25 mouse cellular contexts compared by ENCODE assay signal in genomic region chr9:72405882-72406638, GRCm38 (mm10). TPM values are rescaled to one million over a fixed set of nuclear protein-coding genes. Genes with fewer than 3 reads are reported as not detected.
DNase-seq lines count a peak whose midpoint lies in the region; ATAC-seq and TF ChIP-seq lines count a peak whose summit lies in the region.
"Had no signal": no experiment of that assay in that cellular context is flagged by ENCODE, and none has a peak within 500 bp of the region (broad histone marks: within the 10 kb centered on the region; RNA-seq: fewer than 3 reads in every experiment).

No protein-coding gene starts in this region.

- DNase-seq in MEL (ENCODE audit: low read depth, low spot score), result peak; percentile 26
- no peak for DNase-seq in liver, embryonic 11.5 days (ENCODE audit: low spot score)
- peak; percentile 45 to 54 for DNase-seq in thymus, postnatal 36 days
- DNase-seq in layer of hippocampus, adult 9-11 months, result no peak
- DNase-seq in cerebellum, adult 9-11 months, result no peak
- DNase-seq in gastrocnemius, postnatal 36 days, result no peak
- DNase-seq: adrenal gland, postnatal 14 days; B cell, adult 2 months; cerebellum, adult 11 months; cerebellum, adult 9-10 months; gastrocnemius, adult 2 months; heart, postnatal 14 days; kidney, adult 2 months; lung, postnatal 36 days; retina, postnatal 1 day; right cerebral cortex, postnatal 14 days had no signal

- TF ChIP-seq POLR2A in MEL (IDR thresholded peaks at IDR 0.05; ENCODE audit: control insufficient read depth in 1 of 2, insufficient read depth in 1 of 2, low read depth in 1 of 2, low read length in 2 of 2, poor library complexity in 1 of 2), result no peak

- no peak for ATAC-seq in liver, embryonic 11.5 days (replicated peaks; ENCODE audit: low FRiP score)
- no peak for ATAC-seq in liver, embryonic 16.5 days (ENCODE audit: low read depth)
- ATAC-seq: forebrain, embryonic 15.5 days; hindbrain, embryonic 16.5 days; intestine, embryonic 15.5 days; midbrain, embryonic 13.5 days; Patski had no signal

- H3K36me3 ChIP-seq in MEL (ENCODE audit: control insufficient read depth in 1 of 2, insufficient read depth in 2 of 2, low read length in 2 of 2), result peaks cover 0 to 14% of the 10 kb centered on the region in 2 experiments; a peak in 2 of 4 replicates
- H3K36me3 ChIP-seq in liver, embryonic 11.5 days (ENCODE audit: control insufficient read depth, insufficient read depth, low read length), result no peaks in the 10 kb centered on the region
- no peaks in the 10 kb centered on the region for H3K36me3 ChIP-seq in liver, embryonic 16.5 days (ENCODE audit: control insufficient read depth, insufficient read depth)
- H3K36me3 ChIP-seq: embryonic facial prominence, embryonic 13.5 days; forebrain, embryonic 10.5 days; forebrain, embryonic 15.5 days; intestine, embryonic 15.5 days; midbrain, embryonic 13.5 days; neural tube, embryonic 15.5 days had no signal

- 68% methylated on average over 9 of the region's 9 CpGs for WGBS in liver, embryonic 11.5 days
- 63% methylated on average over 9 of the region's 9 CpGs for WGBS in liver, embryonic 16.5 days (ENCODE audit: insufficient replicate concordance)

- no peak overlapping the region for H3K27ac ChIP-seq in MEL (ENCODE audit: control insufficient read depth, low read depth, low read length)
- H3K27ac ChIP-seq in liver, embryonic 11.5 days (ENCODE audit: low read depth, low read length), result 0 out of 2 replicates have a peak overlapping the region, but pooled peaks have one; percentile 9
- peak overlapping the region; percentile 67 for H3K27ac ChIP-seq in liver, embryonic 16.5 days (ENCODE audit: low read length)
- H3K27ac ChIP-seq: embryonic facial prominence, embryonic 13.5 days; forebrain, embryonic 10.5 days; forebrain, embryonic 15.5 days; gastrocnemius, adult 2 months; intestine, embryonic 15.5 days; midbrain, embryonic 13.5 days; neural tube, embryonic 15.5 days had no signal

- intact Hi-C loops in gastrocnemius, postnatal 36 days (cut with DNase I), result loop anchor here (5.0 kb wide), 3 partner anchors 144 to 759 kb away; no protein-coding TSS in a partner anchor

- no peaks in the 10 kb centered on the region for H3K9me3 ChIP-seq in MEL (replicated peaks; ENCODE audit: insufficient read depth, low read length)
- no peaks in the 10 kb centered on the region for H3K9me3 ChIP-seq in liver, embryonic 11.5 days (ENCODE audit: control insufficient read depth, low read length)
- no peaks in the 10 kb centered on the region for H3K9me3 ChIP-seq in liver, embryonic 16.5 days (replicated peaks; ENCODE audit: control insufficient read depth, low read length)
- H3K9me3 ChIP-seq: embryonic facial prominence, embryonic 13.5 days; forebrain, embryonic 10.5 days; forebrain, embryonic 15.5 days; intestine, embryonic 15.5 days; midbrain, embryonic 13.5 days; neural tube, embryonic 15.5 days had no signal

- no peak for TF ChIP-seq RAD21 in MEL (IDR thresholded peaks at IDR 0.05; ENCODE audit: low read depth, low read length)

- H3K79me2 ChIP-seq in MEL (ENCODE audit: control insufficient read depth, insufficient read depth, low read length, poor library complexity), result no peaks in the 10 kb centered on the region; the same call in 1 of the 2 replicates

- peak; percentile 49 to 70 for TF ChIP-seq EP300 in MEL (IDR thresholded peaks at IDR 0.05; ENCODE audit: low read depth in 1 of 2, low read length in 2 of 2)

- H3K4me3 ChIP-seq in MEL (ENCODE audit: control insufficient read depth in 1 of 2, insufficient read depth in 1 of 2, low read depth in 2 of 2, low read length in 2 of 2), result no peak overlapping the region
- no peak overlapping the region for H3K4me3 ChIP-seq in liver, embryonic 11.5 days (ENCODE audit: low read depth, low read length)
- H3K4me3 ChIP-seq in liver, embryonic 16.5 days (ENCODE audit: low read depth, low read length), result no peak overlapping the region
- H3K4me3 ChIP-seq: embryonic facial prominence, embryonic 13.5 days; forebrain, embryonic 10.5 days; forebrain, embryonic 15.5 days; gastrocnemius, adult 2 months; intestine, embryonic 15.5 days; midbrain, embryonic 13.5 days; neural tube, embryonic 15.5 days had no signal

- H3K4me2 ChIP-seq in liver, embryonic 11.5 days, result 0 out of 2 replicates have a peak overlapping the region, but pooled peaks have one; percentile 10
- H3K4me2 ChIP-seq in liver, embryonic 16.5 days (ENCODE audit: low read depth, low read length), result peak overlapping the region; percentile 25; the same call in 1 of the 2 replicates
- H3K4me2 ChIP-seq: embryonic facial prominence, embryonic 13.5 days; forebrain, embryonic 15.5 days; intestine, embryonic 15.5 days; midbrain, embryonic 13.5 days; neural tube, embryonic 15.5 days had no signal

- H3K9ac ChIP-seq in MEL (ENCODE audit: control insufficient read depth, low read depth, low read length, poor library complexity, severe bottlenecking), result no peak overlapping the region
- no peak overlapping the region for H3K9ac ChIP-seq in liver, embryonic 11.5 days (ENCODE audit: low read depth, low read length)
- H3K9ac ChIP-seq in liver, embryonic 16.5 days (ENCODE audit: low read depth, low read length), result peak overlapping the region; percentile 25
- H3K9ac ChIP-seq: embryonic facial prominence, embryonic 13.5 days; forebrain, embryonic 15.5 days; intestine, embryonic 15.5 days; midbrain, embryonic 13.5 days; neural tube, embryonic 15.5 days had no signal

- TF ChIP-seq CTCF in MEL (IDR thresholded peaks at IDR 0.05 in 2 of 3, conservative IDR thresholded peaks at IDR 0.05 in 1 of 3; ENCODE audit: control insufficient read depth in 1 of 3, insufficient read depth in 1 of 3, low read depth in 2 of 3, low read length in 3 of 3, poor library complexity in 1 of 3, severe bottlenecking in 1 of 3), result no peak

- peaks cover 2 to 21% of the 10 kb centered on the region in 2 experiments; a peak in 2 of 4 replicates for H3K4me1 ChIP-seq in MEL (ENCODE audit: control insufficient read depth in 1 of 2, insufficient read depth in 2 of 2, low read length in 2 of 2)
- peaks cover 21% of the 10 kb centered on the region for H3K4me1 ChIP-seq in liver, embryonic 11.5 days (replicated peaks; ENCODE audit: control insufficient read depth, insufficient read depth, low read length)
- peaks cover 41% of the 10 kb centered on the region for H3K4me1 ChIP-seq in liver, embryonic 16.5 days (ENCODE audit: control insufficient read depth, low read depth, low read length)

- no peaks in the 10 kb centered on the region for H3K27me3 ChIP-seq in MEL (ENCODE audit: control insufficient read depth in 1 of 2, insufficient read depth in 2 of 2, low read length in 2 of 2)
- no peaks in the 10 kb centered on the region for H3K27me3 ChIP-seq in liver, embryonic 11.5 days (replicated peaks; ENCODE audit: control insufficient read depth, insufficient read depth, low read length)
- no peaks in the 10 kb centered on the region for H3K27me3 ChIP-seq in liver, embryonic 16.5 days (ENCODE audit: control insufficient read depth, insufficient read depth, low read depth, low read length)
- H3K27me3 ChIP-seq: embryonic facial prominence, embryonic 13.5 days; forebrain, embryonic 15.5 days; intestine, embryonic 15.5 days; midbrain, embryonic 13.5 days; neural tube, embryonic 15.5 days; Patski had no signal

TF ChIP-seq in MEL, 35 proteins besides CTCF, POLR2A, EP300 and RAD21:
- TF ChIP-seq HCFC1 (IDR thresholded peaks at IDR 0.05; ENCODE audit: low read depth, low read length), result no peak
- peak; percentile 78 for TF ChIP-seq TCF12 (IDR thresholded peaks at IDR 0.05; ENCODE audit: low read depth, low read length)
- peak; percentile 89 for TF ChIP-seq GATA1 (IDR thresholded peaks at IDR 0.05; ENCODE audit: low read depth, low read length)
- 0 out of 2 replicates have a peak, but pooled peaks have one; percentile 10 for TF ChIP-seq ELF1 (IDR thresholded peaks at IDR 0.05; ENCODE audit: low read depth, low read length)
- TF ChIP-seq ZNF384 (IDR thresholded peaks at IDR 0.05; ENCODE audit: low read depth, low read length), result no peak

RNA-seq across cellular contexts. Expression of gene Mns1, which starts 31.8 kb away (rescaled TPM):
- 54.0 and 57.3 TPM in 2 replicates for total RNA-seq in MEL (2012; rRNA removed)
- 10 to 100 TPM in 1 of 2 experiments, not detected in 1; 54.8 TPM for polyA plus RNA-seq in MEL (2012; ENCODE audit: insufficient read depth in 1 of 2, insufficient read length in 2 of 2, low read depth in 1 of 2, low replicate concordance in 2 of 2, missing spikeins in 1 of 2)
- 133 and 139 TPM in 2 replicates for polyA plus RNA-seq in liver, embryonic 11.5 days (2014; fragmentation: Nextera tagmentation; extraction: Ambion mirVana)
- polyA plus RNA-seq in liver, embryonic 16.5 days (2015; fragmentation: Nextera tagmentation; extraction: Ambion mirVana), result 87.9 and 88.3 TPM in 2 replicates
- under 1 TPM; 0.10 to 0.31 TPM for total RNA-seq in gastrocnemius, postnatal 36 days (2021)

Comparison
In these comparisons a context has a peak if more than half of its experiments do, and no peak if none do; other contexts are left out.
1. DNase-seq: peak in MEL (single experiment) and thymus, postnatal 36 days (2 of 2); none in liver, embryonic 11.5 days (single experiment), layer of hippocampus, adult 9-11 months (single experiment), cerebellum, adult 9-11 months (single experiment) and gastrocnemius, postnatal 36 days (0 of 2).